Mouse (Mus musculus) left cerebral cortex, postnatal 25 days (tissue): ENCODE measurements around the gene H2-M3. TPM values are rescaled to one million over a fixed set of nuclear protein-coding genes. Genes with fewer than 3 reads are reported as not detected.
"Not testable (repeated sequence)": the region's sequence is repeated elsewhere in the genome, so short reads cannot be mapped to it uniquely, and the experiment has no call there.

ENCODE experiments used
- DNase-seq, 2 experiments: peaks; one replicate each; pipeline ENCODE4 v3.0.0; 2022; ENCODE audit warnings: low spot score in 2 of 2, mixed read lengths in 1 of 2
- intact Hi-C: fragments of 180-260 bp; cut with DNase I; formaldehyde crosslinking; loops from one replicate; pipeline ENCODE4 v1.15.1; 2025
- total RNA-seq, 2 experiments: library from RNA; stranded (reverse); gene quantifications; 2 replicates each; pipeline ENCODE4 v1.2.3; 2021

Gene H2-M3
- 1 to 10 TPM; 2.4 to 2.5 TPM for total RNA-seq

GRCm38 (mm10) chr17:37270058-37270701 lies at the start of gene H2-M3:
Gene H2-M3, plus strand, starts transcription at chr17:37270220.
- intact Hi-C loops: no loop called here
- peak; percentile 91 to 94 for DNase-seq

- intact Hi-C loops: no loop called here
- no peak for DNase-seq
Observed at GRCm38 (mm10) chr17:37221879-37222278, 48.1 kb upstream of the H2-M3 start.

- intact Hi-C loops, DNase-seq: not testable (repeated sequence)
Observed at GRCm38 (mm10) chr17:37237230-37237629, 32.8 kb upstream of the H2-M3 start, which contains the start of gene Olfr97. Gene Olfr97, minus strand, starts transcription at chr17:37237330.

- DNase-seq: no peak
- intact Hi-C loops: no loop called here
Observed at GRCm38 (mm10) chr17:37242198-37242597, 27.8 kb upstream of the H2-M3 start.

- intact Hi-C loops: no loop called here
- peak; percentile 36 to 60 for DNase-seq
Observed at GRCm38 (mm10) chr17:37246715-37247114, 23.3 kb upstream of the H2-M3 start.

GRCm38 (mm10) chr17:37249460-37249859 lies 20.6 kb upstream of the H2-M3 start:
- no peak for DNase-seq
- intact Hi-C loops: no loop called here

GRCm38 (mm10) chr17:37250544-37250943 lies 19.5 kb upstream of the H2-M3 start:
- intact Hi-C loops: no loop called here

GRCm38 (mm10) chr17:37263626-37264025 lies 6.4 kb upstream of the H2-M3 start, which contains the start of gene Olfr98:
Gene Olfr98, minus strand, starts transcription at chr17:37263749.
- no peak for DNase-seq
- intact Hi-C loops: no loop called here

More at GRCm38 (mm10) chr17:37250544-37250943, 19.5 kb upstream of the H2-M3 start:
- peak in 1 of 2 experiments; percentile 8 for DNase-seq

- intact Hi-C loops: no loop called here
- peak; percentile 4 to 6 for DNase-seq
Observed at GRCm38 (mm10) chr17:37270702-37271092, 677 bp downstream of the H2-M3 start.

GRCm38 (mm10) chr17:37275626-37276248 lies 5.7 kb downstream of the H2-M3 start:
- intact Hi-C loops: no loop called here
- no peak for DNase-seq

GRCm38 (mm10) chr17:37276573-37276972 lies 6.6 kb downstream of the H2-M3 start:
- DNase-seq: no peak
- intact Hi-C loops: no loop called here

GRCm38 (mm10) chr17:37280331-37280730 lies 10.3 kb downstream of the H2-M3 start:
- intact Hi-C loops: no loop called here
- DNase-seq: no peak

GRCm38 (mm10) chr17:37283360-37283759 lies 13.3 kb downstream of the H2-M3 start, which contains the start of gene Olfr99:
Gene Olfr99, minus strand, starts transcription at chr17:37283460.
- DNase-seq: no peak
- intact Hi-C loops: no loop called here

GRCm38 (mm10) chr17:37304213-37304612 lies 34.2 kb downstream of the H2-M3 start, which contains the start of gene Olfr101:
Gene Olfr101, minus strand, starts transcription at chr17:37304313.
- DNase-seq: no peak
- intact Hi-C loops: no loop called here

GRCm38 (mm10) chr17:37308483-37308882 lies 38.5 kb downstream of the H2-M3 start:
- intact Hi-C loops: no loop called here
- peak in 1 of 2 experiments; percentile 1 for DNase-seq

GRCm38 (mm10) chr17:37310146-37310699 lies 40.2 kb downstream of the H2-M3 start:
- no peak for DNase-seq
- intact Hi-C loops: no loop called here

- no peak for DNase-seq
- intact Hi-C loops: no loop called here
Observed at GRCm38 (mm10) chr17:37316954-37317353, 46.9 kb downstream of the H2-M3 start, which contains the start of gene Olfr102. Gene Olfr102, minus strand, starts transcription at chr17:37317054.
